Mouse (Mus musculus) embryo, embryonic 11 days (tissue): ENCODE data around the gene Atg7.

Source experiments
- DNase-seq: peaks from one replicate; pipeline ENCODE4 v3.0.0-alpha.2; 2015

Gene Atg7

GRCm38 (mm10) chr6:114790084-114790483 is 147.2 kb downstream of the Atg7 start:
- DNase-seq: no peak

- no peak for DNase-seq
These were observed 148.0 kb downstream of the Atg7 start for GRCm38 (mm10) chr6:114790902-114791301.

- DNase-seq: no peak
These were observed 148.9 kb downstream of the Atg7 start for GRCm38 (mm10) chr6:114791846-114792245.

GRCm38 (mm10) chr6:114794706-114795105 is 151.8 kb downstream of the Atg7 start:
- DNase-seq: no peak

GRCm38 (mm10) chr6:114795706-114796325 is 152.9 kb downstream of the Atg7 start:
- DNase-seq: no peak

- DNase-seq: no peak
These were observed 155.0 kb downstream of the Atg7 start for GRCm38 (mm10) chr6:114797901-114798300.

- DNase-seq: no peak
These were observed 155.8 kb downstream of the Atg7 start for GRCm38 (mm10) chr6:114798715-114799114.

GRCm38 (mm10) chr6:114800291-114800965 is 157.5 kb downstream of the Atg7 start:
- DNase-seq: no peak

GRCm38 (mm10) chr6:114803915-114804535 is 161.1 kb downstream of the Atg7 start:
- peak; percentile 37 for DNase-seq

- no peak for DNase-seq
These were observed 162.0 kb downstream of the Atg7 start for GRCm38 (mm10) chr6:114804866-114805265.

- no peak for DNase-seq
These were observed 163.0 kb downstream of the Atg7 start for GRCm38 (mm10) chr6:114805927-114806326.

GRCm38 (mm10) chr6:114807474-114807873 is 164.6 kb downstream of the Atg7 start:
- no peak for DNase-seq

GRCm38 (mm10) chr6:114808654-114809430 is 165.9 kb downstream of the Atg7 start:
- no peak for DNase-seq

GRCm38 (mm10) chr6:114809431-114809811 is 166.5 kb downstream of the Atg7 start:
- DNase-seq: no peak

- no peak for DNase-seq
These were observed 169.4 kb downstream of the Atg7 start for GRCm38 (mm10) chr6:114812322-114812721.

- DNase-seq: no peak
These were observed 169.9 kb downstream of the Atg7 start for GRCm38 (mm10) chr6:114812779-114813178.

GRCm38 (mm10) chr6:114814199-114814881 is 171.4 kb downstream of the Atg7 start:
- DNase-seq: no peak

- no peak for DNase-seq
These were observed 172.2 kb downstream of the Atg7 start for GRCm38 (mm10) chr6:114814882-114815650.

- DNase-seq: no peak
These were observed 175.1 kb downstream of the Atg7 start for GRCm38 (mm10) chr6:114817948-114818347.

- DNase-seq: no peak
These were observed 175.6 kb downstream of the Atg7 start for GRCm38 (mm10) chr6:114818471-114818870.

- no peak for DNase-seq
These were observed 177.1 kb downstream of the Atg7 start for GRCm38 (mm10) chr6:114819971-114820481.

- no peak for DNase-seq
These were observed 178.7 kb downstream of the Atg7 start for GRCm38 (mm10) chr6:114821646-114822045.
